Mouse (Mus musculus) embryonic facial prominence, embryonic 10.5 days (tissue): Measurements from ENCODE around the gene Rpgrip1. TPM values are rescaled to one million over a fixed set of nuclear protein-coding genes. Genes with fewer than 3 reads are reported as not detected.
A peak's percentile ranks its signal among the peaks of the same experiment; 100 is the strongest.

Experiments used
- DNase-seq: peaks from one replicate; pipeline ENCODE4 v3.0.0-alpha.2; 2017; ENCODE audit warnings: low spot score
- H3K27ac ChIP-seq: fragments of 300-500 bp; sonication (generic); replicated peaks from 2 replicates; pipeline ENCODE4 v1.5.1; 2016; ENCODE audit warnings: mild to moderate bottlenecking
- H3K27me3 ChIP-seq: fragments of 300-500 bp; sonication (generic); replicated peaks from 2 replicates; pipeline ENCODE4 v1.6.1; 2016; ENCODE audit warnings: low read depth, mild to moderate bottlenecking; ENCODE audit not compliant: poor library complexity, severe bottlenecking
- H3K36me3 ChIP-seq: fragments of 300-500 bp; sonication (generic); replicated peaks from 2 replicates; pipeline ENCODE4 v1.6.1; 2016; ENCODE audit warnings: mild to moderate bottlenecking, moderate library complexity
- H3K4me1 ChIP-seq: fragments of 300-500 bp; sonication (generic); 2 replicates; pipeline ENCODE4 v1.6.1; 2016
- H3K4me3 ChIP-seq: fragments of 300-500 bp; sonication (generic); 2 replicates; pipeline ENCODE4 v1.5.1; 2016; ENCODE audit warnings: mild to moderate bottlenecking, moderate library complexity
- H3K9me3 ChIP-seq: fragments of 300-500 bp; sonication (generic); 2 replicates; pipeline ENCODE4 v1.6.1; 2016; ENCODE audit warnings: mild to moderate bottlenecking
- WGBS: fragments of 180-500 bp; shearing (Covaris S2); methylation state at CpG from one replicate; pipeline ENCODE4 v1.1.7; 2016; 5-methylcytosine and 5-hydroxymethylcytosine counted together
- polyA plus RNA-seq: library from polyadenylated mRNA; unstranded; fragments of >200 nt; fragmentation: Nextera tagmentation; extraction: Ambion mirVana; gene quantifications from 2 replicates; pipeline ENCODE4 v1.2.1, GENCODE M21; 2016

Rpgrip1 gene
- polyA plus RNA-seq, 1 experiment from 2014 or later: 133 TPM

- Histone ChIP-seq H3K9me3 (no peaks in the 10 kb centered on the region), H3K27me3 (no peaks in the 10 kb centered on the region), H3K4me3 (no peak overlapping the region), H3K27ac (no peak overlapping the region), H3K4me1 (peaks cover 4% of the 10 kb centered on the region; the same call in 1 of the 2 replicates), H3K36me3 (peaks cover 62% of the 10 kb centered on the region)
- 91% methylated on average over 2 of the region's 2 CpGs for WGBS
- no peak for DNase-seq
Measured at GRCm38 (mm10) chr14:52189519-52189918, 79.0 kb downstream of the Rpgrip1 start.

DNA sequence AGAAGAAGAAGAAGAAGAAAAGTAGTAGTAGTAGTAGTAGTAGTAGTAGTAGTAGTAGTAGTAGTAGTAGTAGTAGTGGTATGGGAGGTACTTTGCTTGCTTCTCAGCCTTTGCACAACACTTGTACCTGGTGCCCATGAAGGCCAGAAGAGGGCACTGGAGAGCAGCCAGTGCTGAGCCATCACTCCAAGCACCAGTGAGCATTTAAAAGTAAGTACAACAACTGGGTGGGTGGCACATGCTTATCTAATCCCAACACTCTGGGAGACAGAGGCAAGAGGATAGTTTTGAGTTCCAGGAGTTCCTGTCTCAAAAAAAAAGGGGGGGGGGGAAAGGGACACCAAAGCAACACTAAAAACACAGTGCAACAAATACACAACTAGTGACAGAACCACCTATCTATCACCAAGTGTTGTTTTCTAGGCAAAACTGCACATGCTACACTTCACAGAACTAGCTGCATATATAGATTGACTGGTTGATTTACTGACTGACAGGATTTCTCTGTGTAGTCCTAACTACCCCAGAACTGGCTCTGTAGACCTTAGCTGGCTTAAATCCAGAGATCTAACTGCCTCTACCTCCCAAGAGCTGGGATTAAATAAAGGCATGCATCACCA lies 80.3 kb downstream of the Rpgrip1 start:
- Histone ChIP-seq H3K4me1 (peaks cover 9% of the 10 kb centered on the region), H3K27ac (no peak overlapping the region), H3K9me3 (no peaks in the 10 kb centered on the region), H3K27me3 (no peaks in the 10 kb centered on the region), H3K4me3 (no peak overlapping the region), H3K36me3 (peaks cover 60% of the 10 kb centered on the region)
- peak; percentile 42 for DNase-seq

DNA sequence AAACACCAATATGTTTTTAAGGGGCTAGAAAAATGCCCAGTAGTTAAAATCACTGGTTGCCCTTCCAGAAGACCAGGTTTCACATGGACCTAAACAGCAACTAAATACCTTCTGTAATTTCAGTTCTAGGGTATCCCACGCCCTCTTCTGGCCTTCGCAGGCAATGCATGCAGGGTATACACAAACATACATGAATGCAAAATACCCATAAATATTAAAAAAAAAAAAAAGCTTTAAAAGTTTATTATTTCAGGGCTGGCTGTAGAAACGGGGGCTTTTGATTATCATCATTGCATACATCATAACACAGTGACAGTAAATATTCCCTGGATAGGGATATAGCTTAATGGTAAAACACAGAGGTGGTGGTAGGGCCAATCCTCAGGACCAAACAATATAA lies 85.2 kb downstream of the Rpgrip1 start:
- DNase-seq: peak; percentile 70
- WGBS: 11% methylated on average over 3 of the region's 3 CpGs
- Histone ChIP-seq H3K36me3 (peaks cover 59% of the 10 kb centered on the region), H3K27ac (no peak overlapping the region), H3K27me3 (no peaks in the 10 kb centered on the region), H3K4me3 (peak overlapping the region; percentile 98), H3K4me1 (peaks cover 20% of the 10 kb centered on the region), H3K9me3 (no peaks in the 10 kb centered on the region)

DNA sequence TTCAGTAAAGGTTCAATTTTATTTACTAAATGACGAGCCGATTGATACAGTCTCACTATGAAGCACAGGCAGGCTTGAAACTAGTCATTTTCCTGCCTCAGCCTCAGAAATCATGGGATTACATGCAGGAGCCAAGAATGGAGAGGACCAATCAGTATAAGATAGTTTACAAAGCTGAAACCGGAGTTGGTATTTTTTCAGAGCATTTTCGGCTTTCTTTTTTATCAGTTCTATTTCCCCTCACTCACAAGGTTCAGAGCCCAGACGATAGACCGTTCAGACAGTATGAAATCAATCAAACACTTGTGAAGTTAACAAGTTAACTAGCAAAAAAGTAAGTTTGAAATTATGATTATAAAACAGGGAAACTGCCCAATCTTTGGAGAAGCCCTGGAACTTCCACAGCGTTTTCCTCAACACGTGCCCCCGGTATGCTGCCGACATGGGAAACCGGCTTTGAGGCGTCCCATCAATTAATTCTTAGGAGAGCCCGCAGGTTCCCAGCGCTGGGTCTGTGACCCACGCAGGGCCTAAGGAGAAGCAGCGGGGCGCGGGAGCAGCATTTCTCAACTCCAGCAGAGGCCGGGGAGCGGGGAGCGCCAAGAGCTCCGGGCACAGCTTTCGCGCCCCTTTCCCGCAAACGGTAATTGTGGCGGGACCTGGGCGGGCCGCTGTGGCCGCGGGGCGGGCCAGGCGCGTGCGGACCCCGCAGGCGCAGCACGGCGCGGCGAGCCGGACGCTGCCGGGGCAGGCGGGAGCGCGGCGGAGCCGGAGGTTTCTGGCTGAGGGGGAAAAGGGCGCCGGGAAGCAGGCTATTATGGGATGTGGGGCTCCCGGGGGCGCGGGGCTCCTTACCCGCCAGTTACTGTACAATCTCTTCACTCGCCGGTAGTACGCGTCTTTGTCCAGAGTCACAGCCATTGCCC lies 86.0 kb downstream of the Rpgrip1 start:
- H3K9me3 ChIP-seq: no peaks in the 10 kb centered on the region
- peak overlapping the region; percentile 99 for H3K27ac ChIP-seq
- DNase-seq: no peak
- 1% methylated on average over 59 of the region's 59 CpGs for WGBS
- H3K4me3 ChIP-seq: peak overlapping the region; percentile 98
- no peaks in the 10 kb centered on the region for H3K27me3 ChIP-seq
- H3K36me3 ChIP-seq: peaks cover 59% of the 10 kb centered on the region
- peaks cover 20% of the 10 kb centered on the region for H3K4me1 ChIP-seq

- Histone ChIP-seq H3K27me3 (no peaks in the 10 kb centered on the region), H3K27ac (peak within 1 kb of the TSS; percentile 99), H3K4me1 (peaks cover 20% of the 10 kb centered on the region), H3K36me3 (peaks cover 59% of the 10 kb centered on the region), H3K9me3 (no peaks in the 10 kb centered on the region), H3K4me3 (peak within 1 kb of the TSS; percentile 98)
- under 1% methylated on average over 59 of the region's 59 CpGs for WGBS
- peak; percentile 90 for DNase-seq
Measured at GRCm38 (mm10) chr14:52197156-52197878, 86.8 kb downstream of the Rpgrip1 start, which contains the start of gene Supt16. TSS of gene Supt16 (minus strand) at chr14:52197416.

DNA sequence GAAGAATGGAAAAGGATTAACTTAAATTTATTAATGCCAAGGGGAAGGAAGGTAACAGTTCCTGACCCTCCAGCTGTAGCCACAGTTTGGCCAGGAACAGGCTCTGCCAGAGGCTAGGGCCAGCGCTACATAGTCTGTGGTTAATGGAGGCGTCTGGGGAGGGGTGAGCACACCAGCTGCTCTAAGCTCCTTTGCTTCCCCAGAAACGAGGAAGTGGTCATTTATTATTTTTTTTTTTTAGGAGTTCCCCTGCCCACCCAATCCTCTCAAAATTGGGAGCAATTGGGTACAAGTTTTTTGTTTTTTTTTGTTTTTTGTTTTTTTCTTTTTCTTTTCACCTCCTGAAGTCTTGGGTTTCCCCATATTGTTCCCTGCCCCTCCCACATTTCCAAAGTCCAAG lies 87.6 kb downstream of the Rpgrip1 start:
- peak overlapping the region; percentile 98 for H3K4me3 ChIP-seq
- no peaks in the 10 kb centered on the region for H3K9me3 ChIP-seq
- H3K27me3 ChIP-seq: no peaks in the 10 kb centered on the region
- H3K27ac ChIP-seq: peak overlapping the region; percentile 99
- DNase-seq: no peak
- 31% methylated on average over 3 of the region's 3 CpGs for WGBS
- H3K36me3 ChIP-seq: peaks cover 59% of the 10 kb centered on the region
- peaks cover 20% of the 10 kb centered on the region for H3K4me1 ChIP-seq

DNA sequence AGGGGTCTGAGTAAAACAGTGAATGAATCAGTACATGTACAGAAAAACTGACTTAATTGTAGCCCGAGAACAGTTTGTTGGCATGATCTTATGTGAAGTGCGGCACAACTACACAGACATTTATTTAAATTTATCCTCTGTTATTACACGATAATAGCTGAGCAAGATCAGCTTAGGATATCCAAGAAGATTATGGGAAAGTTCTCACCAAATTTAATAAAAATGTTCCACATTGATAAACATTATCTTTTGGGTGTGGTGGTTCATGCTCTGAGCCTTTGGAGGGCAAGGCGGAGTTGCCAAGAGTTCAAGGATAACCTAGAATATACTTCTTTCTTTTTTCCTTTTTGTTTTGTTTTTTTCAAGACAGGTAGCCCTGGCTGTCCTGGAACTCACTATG lies 88.9 kb downstream of the Rpgrip1 start:
- Histone ChIP-seq H3K4me1 (peaks cover 20% of the 10 kb centered on the region), H3K27ac (no peak overlapping the region), H3K4me3 (no peak overlapping the region), H3K27me3 (no peaks in the 10 kb centered on the region), H3K9me3 (no peaks in the 10 kb centered on the region), H3K36me3 (peaks cover 62% of the 10 kb centered on the region)
- no peak for DNase-seq
- WGBS: 95% methylated on average over 4 of the region's 4 CpGs

Other genes starting within 250 kb of the Rpgrip1 start
- 52.4 and 53.0 TPM in 2 replicates for gene Mettl17, start 225.9 kb upstream of the Rpgrip1 start, polyA plus RNA-seq
- gene Slc39a2, start 217.8 kb upstream of the Rpgrip1 start, polyA plus RNA-seq: 0.60 and 0.62 TPM in 2 replicates
- 15.4 and 16.6 TPM in 2 replicates for gene Ndrg2, start 196.5 kb upstream of the Rpgrip1 start, polyA plus RNA-seq
- not detected in 2 replicates for gene Tppp2, start 192.3 kb upstream of the Rpgrip1 start, polyA plus RNA-seq
- not detected in 2 replicates for gene Rnase13, start 187.9 kb upstream of the Rpgrip1 start, polyA plus RNA-seq
- gene Arhgef40, start 126.0 kb upstream of the Rpgrip1 start, polyA plus RNA-seq: 151 and 163 TPM in 2 replicates
- 0.65 and 0.72 TPM in 2 replicates for gene Tmem253, start 95.0 kb upstream of the Rpgrip1 start, polyA plus RNA-seq
- 57.5 and 63.2 TPM in 2 replicates for gene Zfp219, start 90.0 kb upstream of the Rpgrip1 start, polyA plus RNA-seq
- not detected in 2 replicates for gene Olfr221, start 68.2 kb upstream of the Rpgrip1 start, polyA plus RNA-seq
- 893 and 906 TPM in 2 replicates for gene Hnrnpc, start 6.7 kb upstream of the Rpgrip1 start, polyA plus RNA-seq
- 89.9 and 90.2 TPM in 2 replicates for gene Supt16, start 86.7 kb downstream of the Rpgrip1 start, polyA plus RNA-seq
- 51.2 and 51.7 TPM in 2 replicates for gene Chd8, start 147.1 kb downstream of the Rpgrip1 start, polyA plus RNA-seq
- 53.5 and 60.7 TPM in 2 replicates for gene Tox4, start 168.4 kb downstream of the Rpgrip1 start, polyA plus RNA-seq
- gene Rab2b, start 168.8 kb downstream of the Rpgrip1 start, polyA plus RNA-seq: 22.7 and 25.8 TPM in 2 replicates
- gene Mettl3, start 194.4 kb downstream of the Rpgrip1 start, polyA plus RNA-seq: 55.4 and 64.0 TPM in 2 replicates
- 50.3 and 51.9 TPM in 2 replicates for gene Sall2, start 218.1 kb downstream of the Rpgrip1 start, polyA plus RNA-seq
- gene Olfr1513, start 245.7 kb downstream of the Rpgrip1 start, polyA plus RNA-seq: not detected in 2 replicates